Mouse (Mus musculus) heart, embryonic 16.5 days (tissue): ENCODE measurements around the gene Trim45. TPM values are rescaled to one million over a fixed set of nuclear protein-coding genes. Genes with fewer than 3 reads are reported as not detected.

Source experiments
- polyA plus RNA-seq: library from polyadenylated mRNA; unstranded; fragments of >200 nt; fragmentation: Nextera tagmentation; extraction: Ambion mirVana; gene quantifications from 2 replicates; pipeline ENCODE4 v1.2.1, GENCODE M21; 2015

The Trim45 gene
- polyA plus RNA-seq, 1 experiment from 2014 or later, result 4.3 TPM

Other genes with a start within 250 kb of the Trim45 start
- gene Man1a2, start 236.7 kb upstream of the Trim45 start, polyA plus RNA-seq, result 37.9 and 43.1 TPM in 2 replicates
- gene Vtcn1, start 96.7 kb upstream of the Trim45 start, polyA plus RNA-seq, result 0.34 and 0.50 TPM in 2 replicates
- 10.4 and 11.9 TPM in 2 replicates for gene Ttf2, start 47.5 kb downstream of the Trim45 start, polyA plus RNA-seq
- 0.45 and 0.50 TPM in 2 replicates for gene Cd101, start 107.4 kb downstream of the Trim45 start, polyA plus RNA-seq
- 5.2 and 5.4 TPM in 2 replicates for gene Ptgfrn, start 188.1 kb downstream of the Trim45 start, polyA plus RNA-seq